Mouse (Mus musculus): Measurements from ENCODE around the gene Sgms1. TPM values are rescaled to one million over a fixed set of nuclear protein-coding genes. Genes with fewer than 3 reads are reported as not detected.

Gene Sgms1
- polyA plus RNA-seq, 1 experiment: 8.5 TPM

DNA sequence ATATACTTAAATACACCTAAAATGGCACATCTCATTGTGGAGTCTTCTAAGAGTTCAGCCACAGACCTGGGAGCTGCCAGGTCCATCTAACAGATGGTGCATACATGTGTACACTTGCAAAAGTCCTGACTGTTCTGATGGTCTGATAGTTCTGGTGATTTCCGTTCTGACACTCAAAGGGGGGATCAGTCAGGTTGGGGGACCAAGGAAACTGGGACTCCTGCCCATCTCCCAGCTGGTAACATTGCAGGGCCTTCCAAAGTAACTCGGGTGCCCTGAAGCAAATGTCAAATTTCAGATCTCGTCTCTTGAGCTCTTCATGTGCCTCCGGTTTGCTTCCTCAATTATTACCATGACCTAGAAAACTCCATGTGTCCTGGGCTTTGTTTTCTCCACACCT, 13.5 kb downstream of the Sgms1 start:
- Histone ChIP-seq H3ac (ENCODE audit: control insufficient read depth, insufficient read length) (no peak overlapping the region), H3K4me2 (ENCODE audit: low read depth) (no peak overlapping the region), H3K27me3 (ENCODE audit: control insufficient read depth, insufficient read depth, insufficient read length) (no peaks in the 10 kb centered on the region), H3K79me2 (ENCODE audit: control insufficient read depth, insufficient read depth) (peaks cover 17% of the 10 kb centered on the region), H3K36me3 (ENCODE audit: control insufficient read depth, insufficient read depth) (no peaks in the 10 kb centered on the region), H3K4me3 (no peak overlapping the region)
- no peak for TF ChIP-seq CEBPB (IDR thresholded peaks at IDR 0.05; ENCODE audit: insufficient read depth, poor library complexity, severe bottlenecking)
- TF ChIP-seq POLR2A (IDR thresholded peaks at IDR 0.05; ENCODE audit: insufficient read length, low read depth): no peak
- no peak for TF ChIP-seq MYOG (IDR thresholded peaks at IDR 0.05; ENCODE audit: control insufficient read depth in 1 of 3, insufficient read depth in 1 of 3, insufficient read length in 2 of 3, low read depth in 2 of 3)
- TF ChIP-seq USF1 (IDR thresholded peaks at IDR 0.05; ENCODE audit: low read depth): no peak
- TF ChIP-seq TCF3 (IDR thresholded peaks at IDR 0.05; ENCODE audit: insufficient read length, low read depth): no peak
- no peak for TF ChIP-seq MAX (IDR thresholded peaks at IDR 0.05; ENCODE audit: low read depth)
- TF ChIP-seq TCF12 (IDR thresholded peaks at IDR 0.05; ENCODE audit: insufficient read depth, poor library complexity, severe bottlenecking): no peak
- no peak for TF ChIP-seq SRF (IDR thresholded peaks at IDR 0.05; ENCODE audit: control insufficient read depth, insufficient read length, low read depth)
- no peak for TF ChIP-seq REST (IDR thresholded peaks at IDR 0.05; ENCODE audit: insufficient read depth, insufficient read length)
- TF ChIP-seq E2F4 (IDR thresholded peaks at IDR 0.05; ENCODE audit: insufficient read depth): no peak
- no peak for TF ChIP-seq MYOD1 (IDR thresholded peaks at IDR 0.05; ENCODE audit: control insufficient read depth in 1 of 3, insufficient read length in 2 of 3, low read depth in 2 of 3)
- TF ChIP-seq POLR2AphosphoS2 (IDR thresholded peaks at IDR 0.05; ENCODE audit: insufficient read length, low read depth): no peak

DNA sequence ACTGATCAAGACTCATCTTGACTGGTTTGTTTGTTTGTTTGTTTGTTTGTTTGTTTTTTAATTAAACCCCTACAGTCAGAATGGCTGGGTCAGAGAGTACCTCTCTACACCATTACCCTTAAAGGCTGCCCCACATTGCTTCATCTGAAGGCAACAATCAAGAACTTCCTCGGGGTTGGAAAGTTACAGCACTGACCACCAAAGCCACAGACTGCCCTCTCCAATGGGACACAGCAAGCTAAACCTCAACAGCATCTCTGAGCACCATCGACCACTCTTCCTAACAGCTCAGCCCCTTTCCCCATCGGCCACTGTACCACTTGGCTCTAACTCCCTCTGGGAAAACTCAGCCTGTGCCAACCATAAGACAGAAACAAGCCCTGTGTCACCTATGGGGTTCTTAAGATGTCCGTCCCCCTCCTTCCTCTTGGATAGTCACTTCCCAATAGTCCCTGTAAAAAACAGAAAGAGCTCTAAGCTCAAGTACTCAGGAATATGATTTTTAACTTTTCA, 14.0 kb downstream of the Sgms1 start:
- TF ChIP-seq CEBPB (IDR thresholded peaks at IDR 0.05; ENCODE audit: insufficient read depth, poor library complexity, severe bottlenecking) (no peak), SRF (IDR thresholded peaks at IDR 0.05; ENCODE audit: control insufficient read depth, insufficient read length, low read depth) (no peak), TCF3 (IDR thresholded peaks at IDR 0.05; ENCODE audit: insufficient read length, low read depth) (no peak)
- Histone ChIP-seq H3K36me3 (ENCODE audit: control insufficient read depth, insufficient read depth) (no peaks in the 10 kb centered on the region), H3K79me2 (ENCODE audit: control insufficient read depth, insufficient read depth) (peaks cover 17% of the 10 kb centered on the region), H3K4me3 (no peak overlapping the region), H3ac (ENCODE audit: control insufficient read depth, insufficient read length) (no peak overlapping the region), H3K4me2 (ENCODE audit: low read depth) (no peak overlapping the region), H3K27me3 (ENCODE audit: control insufficient read depth, insufficient read depth, insufficient read length) (no peaks in the 10 kb centered on the region)

- Histone ChIP-seq H3K79me2 (ENCODE audit: control insufficient read depth, insufficient read depth) (peaks cover 20% of the 10 kb centered on the region), H3K27me3 (ENCODE audit: control insufficient read depth, insufficient read depth, insufficient read length) (no peaks in the 10 kb centered on the region), H3K4me3 (no peak overlapping the region), H3ac (ENCODE audit: control insufficient read depth, insufficient read length) (no peak overlapping the region), H3K36me3 (ENCODE audit: control insufficient read depth, insufficient read depth) (no peaks in the 10 kb centered on the region), H3K4me2 (ENCODE audit: low read depth) (no peak overlapping the region)
- TF ChIP-seq CEBPB (IDR thresholded peaks at IDR 0.05; ENCODE audit: insufficient read depth, poor library complexity, severe bottlenecking) (no peak), SRF (IDR thresholded peaks at IDR 0.05; ENCODE audit: control insufficient read depth, insufficient read length, low read depth) (no peak), E2F4 (IDR thresholded peaks at IDR 0.05; ENCODE audit: insufficient read depth) (no peak), POLR2A (IDR thresholded peaks at IDR 0.05; ENCODE audit: insufficient read length, low read depth) (no peak), POLR2AphosphoS2 (IDR thresholded peaks at IDR 0.05; ENCODE audit: insufficient read length, low read depth) (no peak), TCF3 (IDR thresholded peaks at IDR 0.05; ENCODE audit: insufficient read length, low read depth) (no peak), TCF12 (IDR thresholded peaks at IDR 0.05; ENCODE audit: insufficient read depth, poor library complexity, severe bottlenecking) (no peak), USF1 (IDR thresholded peaks at IDR 0.05; ENCODE audit: low read depth) (no peak), MYOG (IDR thresholded peaks at IDR 0.05; ENCODE audit: control insufficient read depth in 1 of 3, insufficient read depth in 1 of 3, insufficient read length in 2 of 3, low read depth in 2 of 3) (no peak), REST (IDR thresholded peaks at IDR 0.05; ENCODE audit: insufficient read depth, insufficient read length) (no peak), MAX (IDR thresholded peaks at IDR 0.05; ENCODE audit: low read depth) (no peak), MYOD1 (IDR thresholded peaks at IDR 0.05; ENCODE audit: control insufficient read depth in 1 of 3, insufficient read length in 2 of 3, low read depth in 2 of 3) (no peak)
Measured at GRCm38 (mm10) chr19:32374751-32375150, 14.8 kb downstream of the Sgms1 start.

DNA sequence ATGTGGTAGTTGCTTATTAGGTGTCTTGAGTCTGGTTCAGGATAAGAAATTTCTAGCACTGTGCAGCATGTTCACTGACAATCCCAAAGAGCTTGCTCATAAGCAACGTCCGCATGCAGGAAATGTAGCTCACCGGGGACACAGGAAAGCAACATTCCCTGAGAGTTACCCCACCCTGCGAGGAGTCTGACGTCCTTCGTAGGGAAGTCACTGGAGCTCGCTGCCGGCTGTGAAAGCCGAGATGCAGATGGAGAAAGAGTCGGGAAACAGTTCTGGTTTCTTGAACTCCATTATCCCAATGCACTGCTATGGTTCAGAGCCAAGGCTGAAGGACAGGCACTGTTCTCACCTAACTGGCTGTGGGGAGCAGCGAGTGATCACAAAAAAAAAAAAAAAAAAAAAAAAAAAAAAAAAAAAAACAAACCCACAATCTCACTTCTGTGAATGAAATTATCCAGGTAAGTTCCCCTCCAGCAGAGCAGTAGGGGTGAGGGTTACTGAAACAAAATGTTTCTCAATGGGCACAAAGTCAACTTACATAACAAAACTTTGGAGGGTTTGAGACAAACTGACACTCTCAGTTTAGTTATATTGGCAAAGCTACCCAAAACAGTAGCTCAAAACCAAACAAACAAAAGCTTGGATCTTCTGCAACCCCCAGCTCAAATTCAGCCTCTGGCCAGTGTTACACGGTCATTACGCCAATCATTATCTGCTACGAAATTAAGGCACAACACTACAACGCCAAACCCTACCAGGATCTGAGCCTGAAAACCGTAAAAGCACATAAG, 15.5 kb downstream of the Sgms1 start:
- no peak overlapping the region for H3K4me2 ChIP-seq (ENCODE audit: low read depth)
- H3ac ChIP-seq (ENCODE audit: control insufficient read depth, insufficient read length): no peak overlapping the region
- no peak overlapping the region for H3K4me3 ChIP-seq
- no peaks in the 10 kb centered on the region for H3K36me3 ChIP-seq (ENCODE audit: control insufficient read depth, insufficient read depth)
- TF ChIP-seq MYOD1 (IDR thresholded peaks at IDR 0.05; ENCODE audit: control insufficient read depth in 1 of 3, insufficient read length in 2 of 3, low read depth in 2 of 3) (no peak), TCF3 (IDR thresholded peaks at IDR 0.05; ENCODE audit: insufficient read length, low read depth) (no peak), MAX (IDR thresholded peaks at IDR 0.05; ENCODE audit: low read depth) (no peak), TCF12 (IDR thresholded peaks at IDR 0.05; ENCODE audit: insufficient read depth, poor library complexity, severe bottlenecking) (no peak)
- H3K27me3 ChIP-seq (ENCODE audit: control insufficient read depth, insufficient read depth, insufficient read length): no peaks in the 10 kb centered on the region
- peaks cover 17% of the 10 kb centered on the region for H3K79me2 ChIP-seq (ENCODE audit: control insufficient read depth, insufficient read depth)

DNA sequence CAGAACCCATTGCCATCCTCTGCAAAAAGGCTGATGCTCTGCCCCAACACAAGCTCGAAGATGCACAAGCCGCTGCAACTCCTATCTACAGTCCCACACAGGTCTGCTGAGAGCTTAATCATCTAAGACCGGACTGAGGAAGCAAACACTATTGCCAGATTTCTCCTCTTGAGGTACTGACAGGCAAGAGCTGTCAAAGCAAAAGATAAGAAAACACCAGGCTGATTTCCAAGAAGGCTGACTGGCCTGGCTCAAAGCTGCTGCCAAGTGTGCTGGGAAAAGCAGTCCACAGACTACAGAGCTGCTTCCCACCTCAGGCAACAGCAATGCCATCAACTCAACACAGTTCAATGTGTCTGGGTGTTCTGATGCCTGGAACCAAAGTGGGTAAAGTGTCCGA, 17.1 kb downstream of the Sgms1 start:
- no peaks in the 10 kb centered on the region for H3K36me3 ChIP-seq (ENCODE audit: control insufficient read depth, insufficient read depth)
- no peak overlapping the region for H3K4me3 ChIP-seq
- H3ac ChIP-seq (ENCODE audit: control insufficient read depth, insufficient read length): no peak overlapping the region
- no peaks in the 10 kb centered on the region for H3K27me3 ChIP-seq (ENCODE audit: control insufficient read depth, insufficient read depth, insufficient read length)
- no peak for TF ChIP-seq CEBPB (IDR thresholded peaks at IDR 0.05; ENCODE audit: insufficient read depth, poor library complexity, severe bottlenecking)
- H3K79me2 ChIP-seq (ENCODE audit: control insufficient read depth, insufficient read depth): peaks cover 13% of the 10 kb centered on the region
- no peak overlapping the region for H3K4me2 ChIP-seq (ENCODE audit: low read depth)

Data from myocyte (in vitro differentiated cells).